ENCODE assay signal across 8 mouse cellular contexts in genomic region chr13:60176136-60176775, GRCm38 (mm10). TPM values are rescaled to one million over a fixed set of nuclear protein-coding genes. Genes with fewer than 3 reads are reported as not detected.
DNase-seq lines count a peak whose midpoint lies in the region; ATAC-seq and TF ChIP-seq lines count a peak whose summit lies in the region.

No protein-coding gene starts in this region.

- peak overlapping the region; percentile 82 for H3K4me2 ChIP-seq in hindbrain, embryonic 11.5 days (replicated peaks; ENCODE audit: low read depth, low read length)

- TF ChIP-seq CTCF in left cerebral cortex, adult 2 months (IDR thresholded peaks at IDR 0.05), result no peak

- 0 out of 2 replicates have a peak, but pooled peaks cover 6% of the 10 kb centered on the region for H3K4me1 ChIP-seq in hindbrain, embryonic 11.5 days (replicated peaks; ENCODE audit: control insufficient read depth, insufficient read depth, low read length)

- peak overlapping the region; percentile 98 for H3K9ac ChIP-seq in hindbrain, embryonic 11.5 days (ENCODE audit: low read depth, low read length)

- peak overlapping the region; percentile 99 for H3K27ac ChIP-seq in hindbrain, embryonic 11.5 days (ENCODE audit: low read depth, low read length)
- H3K27ac ChIP-seq in left cerebral cortex, adult 2 months, result peak overlapping the region; percentile 73

- H3K36me3 ChIP-seq in hindbrain, embryonic 11.5 days (ENCODE audit: control insufficient read depth, insufficient read depth, low read length), result no peaks in the 10 kb centered on the region

- no peaks in the 10 kb centered on the region; the same call in 1 of the 2 replicates for H3K27me3 ChIP-seq in hindbrain, embryonic 11.5 days (ENCODE audit: control insufficient read depth, insufficient read depth, low read length)

- DNase-seq in MN1 (ENCODE audit: low spot score), result peak; percentile 56
- DNase-seq in adrenal gland, postnatal 36 days, result peak; percentile 77 to 79
- peak; percentile 49 for DNase-seq in forelimb bud, embryonic 11.5 days (ENCODE audit: low read depth, low spot score)
- peak; percentile 80 for DNase-seq in hindbrain, embryonic 11.5 days (ENCODE audit: low spot score)
- DNase-seq in left cerebral cortex, adult 2 months (ENCODE audit: extremely low spot score in 1 of 2, low spot score in 2 of 2), result peak; percentile 67 to 70
- peak; percentile 75 for DNase-seq in mesoderm, embryonic 11.5 days (ENCODE audit: low read depth, low spot score)
- peak; percentile 77 for DNase-seq in right cerebral cortex, postnatal 4 days
- DNase-seq in spleen, adult 18-20 months, result no peak

- intact Hi-C loops in left cerebral cortex, adult 2 months (cut with DNase I), result loop anchor here (5.0 kb wide), 6 partner anchors 69 to 566 kb away; no protein-coding TSS in a partner anchor

- H3K4me3 ChIP-seq in hindbrain, embryonic 11.5 days (ENCODE audit: low read depth, low read length), result peak overlapping the region; percentile 91
- H3K4me3 ChIP-seq in left cerebral cortex, adult 2 months, result peak overlapping the region; percentile 61

- peak; percentile 26 for ATAC-seq in hindbrain, embryonic 11.5 days (ENCODE audit: low FRiP score)

- under 1% methylated on average over 71 of the region's 82 CpGs for WGBS in hindbrain, embryonic 11.5 days

- H3K9me3 ChIP-seq in hindbrain, embryonic 11.5 days (ENCODE audit: control insufficient read depth, low read length), result no peaks in the 10 kb centered on the region

RNA-seq across cellular contexts. Expression of gene Gas1, which starts 0.9 kb away (rescaled TPM):
- total RNA-seq in adrenal gland, postnatal 36 days (2021), result 10 to 100 TPM; 35.6 to 72.4 TPM
- 106 and 124 TPM in 2 replicates for polyA plus RNA-seq in hindbrain, embryonic 11.5 days (2014; fragmentation: Nextera tagmentation; extraction: Ambion mirVana)
- 1 to 10 TPM; 8.1 to 8.9 TPM for total RNA-seq in left cerebral cortex, adult 2 months (2021)

Comparison
In these comparisons a context has a peak if more than half of its experiments do, and no peak if none do; other contexts are left out.
1. DNase-seq: peak in MN1 (single experiment), adrenal gland, postnatal 36 days (2 of 2), forelimb bud, embryonic 11.5 days (single experiment), hindbrain, embryonic 11.5 days (single experiment), left cerebral cortex, adult 2 months (2 of 2), mesoderm, embryonic 11.5 days (single experiment) and right cerebral cortex, postnatal 4 days (single experiment); none in spleen, adult 18-20 months (0 of 2).